Mouse (Mus musculus) cerebellum, adult 2 months (tissue): ENCODE measurements around the gene Faf1.

Experiments used
- CTCF ChIP-seq: fragments of 200-500 bp; IDR thresholded peaks from 2 replicates; pipeline ENCODE4 v1.5.1; 2011; ENCODE audit warnings: low read depth, mild to moderate bottlenecking, control low read depth, low read length, moderate library complexity, borderline replicate concordance; ENCODE audit not compliant: insufficient read depth
- POLR2A ChIP-seq: fragments of 200-500 bp; IDR thresholded peaks from 2 replicates; pipeline ENCODE4 v1.6.1; 2011; ENCODE audit warnings: low read length, control low read depth, borderline replicate concordance; ENCODE audit not compliant: insufficient read depth

- TF ChIP-seq CTCF: no peak
- no peak for TF ChIP-seq POLR2A
Observed at GRCm38 (mm10) chr4:109982681-109983265, 306.4 kb downstream of the Faf1 start.
